In the genomic region with DNA sequence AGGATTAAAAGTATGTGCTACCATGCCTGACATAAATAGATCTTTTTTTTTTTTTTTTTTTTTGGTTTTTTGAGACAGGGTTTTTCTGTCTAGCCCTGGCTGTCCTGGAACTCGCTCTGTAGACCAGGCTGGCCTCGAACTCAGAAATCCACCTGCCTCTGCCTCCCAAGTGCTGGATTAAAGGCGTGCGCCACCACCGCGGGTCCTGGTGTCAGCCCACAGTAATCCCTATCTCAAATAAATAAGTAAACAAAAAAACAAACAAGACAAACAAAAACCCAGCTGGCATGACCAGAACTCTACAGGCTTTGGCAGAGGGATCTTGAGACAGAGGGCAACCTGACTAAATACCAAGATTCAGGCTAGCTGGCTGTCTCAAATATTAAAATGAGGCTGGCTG, we compare ENCODE assay signal across 7 mouse cellular contexts. TPM values are rescaled to one million over a fixed set of nuclear protein-coding genes. Genes with fewer than 3 reads are reported as not detected.
A peak's percentile ranks its signal among the peaks of the same experiment; 100 is the strongest.
DNase-seq lines count a peak whose midpoint lies in the region; ATAC-seq and TF ChIP-seq lines count a peak whose summit lies in the region.
"Not testable (repeated sequence)": the region's sequence is repeated elsewhere in the genome, so short reads cannot be mapped to it uniquely, and the experiment has no call there.

A gene (minus strand): TSS at position 101 of the 400 bp plus-strand sequence.

- H3K9ac ChIP-seq in embryonic facial prominence, embryonic 15.5 days: not testable (repeated sequence)
- H3K9ac ChIP-seq in hindbrain, embryonic 12.5 days: peak within 1 kb of the TSS; percentile 43; the same call in 1 of the 2 replicates
- H3K9ac ChIP-seq in lung, embryonic 14.5 days: peak within 1 kb of the TSS; percentile 50
- H3K9ac ChIP-seq in neural tube, embryonic 12.5 days: peak within 1 kb of the TSS; percentile 26; the same call in 1 of the 2 replicates

- peaks cover 26% of the 10 kb centered on the region for H3K4me1 ChIP-seq in embryonic facial prominence, embryonic 15.5 days
- H3K4me1 ChIP-seq in hindbrain, embryonic 12.5 days: peaks cover 20% of the 10 kb centered on the region
- not testable (repeated sequence) for H3K4me1 ChIP-seq in lung, embryonic 14.5 days (ENCODE audit: insufficient read depth)
- H3K4me1 ChIP-seq in neural tube, embryonic 12.5 days: peaks cover 20% of the 10 kb centered on the region

- not testable (repeated sequence) for H3K27me3 ChIP-seq in embryonic facial prominence, embryonic 15.5 days; hindbrain, embryonic 12.5 days; lung, embryonic 14.5 days (ENCODE audit: insufficient read depth, low read length); neural tube, embryonic 12.5 days (replicated peaks)

- H3K36me3 ChIP-seq in embryonic facial prominence, embryonic 15.5 days; hindbrain, embryonic 12.5 days; lung, embryonic 14.5 days (ENCODE audit: insufficient read depth); neural tube, embryonic 12.5 days: not testable (repeated sequence)

- DNase-seq in adrenal gland, adult 8-10 months; gastrocnemius, postnatal 4 days (ENCODE audit: low spot score in 2 of 2); layer of hippocampus, adult 2 months (ENCODE audit: low spot score in 2 of 2); lung, embryonic 14.5 days: not testable (repeated sequence)

- not testable (repeated sequence) for ATAC-seq in embryonic facial prominence, embryonic 15.5 days (ENCODE audit: insufficient number of reproducible peaks, low FRiP score, low TSS enrichment, low read depth); hindbrain, embryonic 12.5 days (ENCODE audit: low FRiP score); lung, embryonic 14.5 days (ENCODE audit: insufficient read depth); neural tube, embryonic 12.5 days (ENCODE audit: low FRiP score, low read depth)

- peak within 1 kb of the TSS; percentile 53 for H3K4me3 ChIP-seq in embryonic facial prominence, embryonic 15.5 days (replicated peaks)
- peak within 1 kb of the TSS; percentile 43 for H3K4me3 ChIP-seq in hindbrain, embryonic 12.5 days
- peak within 1 kb of the TSS; percentile 67 for H3K4me3 ChIP-seq in layer of hippocampus, adult 2 months
- H3K4me3 ChIP-seq in lung, embryonic 14.5 days (ENCODE audit: low read depth, low read length): peak within 1 kb of the TSS; percentile 50
- H3K4me3 ChIP-seq in neural tube, embryonic 12.5 days: peak within 1 kb of the TSS; percentile 43

- not testable (repeated sequence) for H3K27ac ChIP-seq in embryonic facial prominence, embryonic 15.5 days (replicated peaks); hindbrain, embryonic 12.5 days; layer of hippocampus, adult 2 months; neural tube, embryonic 12.5 days
- 0 out of 2 replicates have a peak within 1 kb of the TSS, but pooled peaks have one; percentile 27 for H3K27ac ChIP-seq in lung, embryonic 14.5 days (ENCODE audit: low read depth)

- not testable (repeated sequence) for H3K9me3 ChIP-seq in embryonic facial prominence, embryonic 15.5 days (replicated peaks); hindbrain, embryonic 12.5 days (replicated peaks); lung, embryonic 14.5 days (ENCODE audit: low read depth, low read length); neural tube, embryonic 12.5 days

- WGBS in embryonic facial prominence, embryonic 15.5 days: 21% methylated on average over 6 of the region's 6 CpGs
- WGBS in hindbrain, embryonic 12.5 days: 41% methylated on average over 6 of the region's 6 CpGs
- 27% methylated on average over 6 of the region's 6 CpGs for WGBS in lung, embryonic 14.5 days
- WGBS in neural tube, embryonic 12.5 days: 32% methylated on average over 6 of the region's 6 CpGs

- peak within 1 kb of the TSS; percentile 95 for H3K4me2 ChIP-seq in embryonic facial prominence, embryonic 15.5 days (replicated peaks)
- H3K4me2 ChIP-seq in hindbrain, embryonic 12.5 days (replicated peaks): peak within 1 kb of the TSS; percentile 80
- H3K4me2 ChIP-seq in lung, embryonic 14.5 days: peak within 1 kb of the TSS; percentile 87
- peak within 1 kb of the TSS; percentile 85 for H3K4me2 ChIP-seq in neural tube, embryonic 12.5 days (replicated peaks)

- not testable (repeated sequence) for TF ChIP-seq CTCF in layer of hippocampus, adult 2 months (conservative IDR thresholded peaks at IDR 0.05); lung, embryonic 14.5 days (IDR thresholded peaks at IDR 0.05; ENCODE audit: low read depth)

RNA-seq across cellular contexts. Expression of the gene that starts here (rescaled TPM):
- 100 to 1,000 TPM in 1 of 4 experiments, 10 to 100 TPM in 3; 38.4 to 111 (median 73.2) TPM for total RNA-seq in adrenal gland, adult 8-10 months (2022)
- polyA plus RNA-seq in embryonic facial prominence, embryonic 15.5 days (2015; fragmentation: Nextera tagmentation; extraction: Ambion mirVana): 40.2 and 42.8 TPM in 2 replicates
- 10 to 100 TPM; 29.0 to 34.1 TPM for total RNA-seq in gastrocnemius, postnatal 4 days (2021)
- polyA plus RNA-seq in hindbrain, embryonic 12.5 days (2016; fragmentation: Nextera tagmentation; extraction: Ambion mirVana): 23.2 and 28.1 TPM in 2 replicates
- total RNA-seq in layer of hippocampus, adult 2 months (2021): 1 to 10 TPM; 8.6 to 9.6 TPM
- polyA plus RNA-seq in lung, embryonic 14.5 days (2014; fragmentation: Nextera tagmentation; extraction: Ambion mirVana): 62.0 and 63.6 TPM in 2 replicates
- polyA plus RNA-seq in neural tube, embryonic 12.5 days (2016; fragmentation: Nextera tagmentation; extraction: Ambion mirVana): 23.4 and 24.8 TPM in 2 replicates
